Mouse (Mus musculus) B cell, adult 2 months (primary cell): ENCODE data around the gene Olfr982.

Source experiments
- DNase-seq, 2 experiments: peaks; one replicate each; pipeline ENCODE4 v3.0.0; 2022

The Olfr982 gene

DNA sequence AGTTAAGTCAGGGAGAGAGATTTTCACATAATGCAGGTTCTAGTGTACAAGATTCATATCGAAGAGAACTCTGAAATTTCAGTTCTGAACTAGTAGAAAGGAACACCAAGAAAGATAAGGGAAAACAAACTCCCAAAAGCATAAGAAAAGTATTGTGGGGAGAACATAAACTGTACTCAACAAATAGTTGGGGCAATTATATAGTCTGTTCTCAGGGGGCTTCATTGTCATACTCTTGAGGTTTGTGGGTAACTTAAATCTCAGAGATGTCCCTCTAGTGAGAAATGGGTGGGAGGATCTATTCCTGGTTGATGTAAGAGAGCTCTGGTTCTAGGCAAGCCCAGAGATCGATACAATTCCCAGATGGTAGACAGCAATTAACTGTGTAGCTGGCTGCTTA, at the start of gene Olfr982:
Olfr982 (plus strand) TSS at position 301 of the 400 bp plus-strand sequence.
- no peak for DNase-seq

DNA sequence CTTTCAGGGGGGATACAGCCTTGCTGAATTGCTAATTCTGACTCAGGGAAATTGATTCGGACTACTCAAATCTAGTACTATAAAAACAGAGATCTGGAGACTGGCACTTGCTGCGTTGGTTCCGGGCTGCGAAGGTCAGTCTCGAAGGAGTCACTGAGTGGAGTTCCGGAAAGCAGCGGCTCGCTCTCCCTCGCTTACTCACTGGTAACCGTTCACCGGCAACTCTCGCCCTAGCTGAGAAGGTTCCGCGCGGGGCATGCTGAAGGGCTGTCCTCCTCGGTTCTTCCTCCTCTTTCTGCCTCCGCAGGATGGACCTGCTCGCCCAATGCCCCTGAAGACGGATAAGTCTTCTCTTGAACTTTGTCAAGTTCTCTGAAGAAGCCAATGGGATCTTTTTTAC, 23.5 kb upstream of the Olfr982 start:
- DNase-seq, result no peak

DNA sequence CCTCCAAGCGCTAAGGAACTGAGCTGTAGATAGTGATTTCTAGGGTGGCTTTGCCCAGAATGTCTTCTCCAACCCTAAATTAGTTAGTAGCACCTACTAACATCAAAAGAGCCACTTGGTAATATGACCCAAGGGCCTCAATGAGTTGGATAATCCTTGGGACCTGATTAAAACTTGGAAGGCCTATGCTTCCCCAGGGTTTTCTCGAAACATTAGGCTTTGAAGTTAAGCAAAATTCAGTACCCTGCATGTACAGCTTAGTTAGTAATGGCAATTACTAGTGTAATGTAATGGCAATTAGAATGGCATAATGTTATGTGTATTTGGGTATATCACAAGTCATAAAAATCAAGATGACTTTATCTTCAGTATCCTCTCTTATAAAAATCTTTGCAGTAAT, 19.9 kb downstream of the Olfr982 start, which contains the start of gene Olfr983:
Olfr983 (minus strand) TSS at position 101 of the 400 bp plus-strand sequence.
- no peak for DNase-seq

DNA sequence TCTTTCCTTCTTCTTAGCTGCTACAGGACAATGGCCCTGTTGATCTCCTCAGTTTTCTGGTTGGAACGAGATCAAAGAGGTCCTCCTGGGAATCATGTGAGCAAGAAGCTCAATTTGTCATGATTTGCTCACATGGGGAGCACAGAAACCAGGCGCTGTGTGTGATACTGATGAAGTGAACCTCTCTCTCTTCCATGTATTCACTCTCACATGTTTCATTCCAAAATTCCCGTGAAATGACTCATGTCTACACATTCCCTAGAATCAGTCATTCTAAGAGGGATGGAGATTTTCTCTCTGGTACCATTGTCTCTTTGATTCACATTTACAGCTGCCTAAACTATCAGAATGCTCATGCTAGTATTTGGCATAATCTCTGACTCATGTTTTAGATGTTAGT, 21.1 kb downstream of the Olfr982 start:
- DNase-seq, result no peak

DNA sequence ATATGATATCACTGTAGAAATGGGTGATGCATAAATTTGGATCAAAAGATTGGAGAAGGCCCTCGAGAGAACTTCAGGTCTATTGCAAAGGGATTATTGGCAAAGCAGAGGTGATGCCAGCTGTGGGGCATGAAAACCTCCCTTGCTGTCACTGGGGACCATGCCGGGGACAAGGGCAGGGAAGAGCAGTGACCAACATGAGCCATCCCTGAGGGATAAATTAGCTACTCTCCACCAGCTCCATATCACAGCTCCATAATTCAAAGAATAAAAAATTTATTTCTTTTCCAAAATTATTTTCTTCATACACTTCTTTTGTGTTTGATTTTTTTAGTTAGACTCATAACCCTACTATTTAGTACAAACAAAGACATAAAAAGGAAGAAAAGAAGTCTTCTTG, 40.5 kb downstream of the Olfr982 start, which contains the start of gene Olfr984:
Olfr984 (minus strand) TSS at position 101 of the 400 bp plus-strand sequence.
- no peak for DNase-seq

DNA sequence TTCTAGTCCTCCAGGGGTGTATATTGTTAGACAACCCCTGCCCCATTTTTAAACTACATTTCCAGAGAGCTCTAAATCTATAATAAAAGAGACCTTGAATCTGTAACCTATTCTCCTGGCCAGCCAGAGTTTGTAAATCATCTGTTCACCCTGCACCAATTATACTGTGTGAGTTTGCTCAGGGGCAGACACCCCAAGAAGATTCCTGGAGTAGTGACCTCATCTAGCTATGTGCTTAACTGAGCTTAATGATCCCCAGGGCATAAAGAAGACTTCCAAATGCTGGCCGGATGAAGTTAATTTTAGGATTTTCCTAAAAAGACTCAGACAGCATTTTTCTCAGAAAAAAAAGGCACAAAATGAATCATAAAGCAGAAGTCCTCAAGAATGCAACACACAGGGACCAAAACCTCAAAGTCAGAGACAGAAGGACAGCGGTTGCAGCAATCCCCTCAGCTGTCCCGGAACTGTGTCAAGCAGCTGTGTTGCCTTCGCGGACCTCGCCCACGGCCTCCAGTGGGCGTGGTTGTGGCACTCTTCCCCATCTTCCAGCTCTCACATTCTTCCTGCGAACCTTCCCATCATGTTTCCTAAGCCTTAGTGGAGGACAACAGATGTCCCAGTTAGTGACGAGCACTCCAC, 43.1 kb downstream of the Olfr982 start:
- DNase-seq, result no peak

GRCm38 (mm10) chr9:40117287-40117659, 43.6 kb downstream of the Olfr982 start:
- no peak for DNase-seq
